Mouse (Mus musculus) testis, adult 2 months (tissue): ENCODE results near the gene Mafg.

ENCODE experiments used
- CTCF ChIP-seq: fragments of 200-500 bp; IDR thresholded peaks from 2 replicates; pipeline ENCODE4 v1.5.1; 2012; ENCODE audit warnings: low read depth, mild to moderate bottlenecking, inconsistent platforms, low read length, moderate library complexity; ENCODE audit not compliant: control insufficient read depth, insufficient read depth, insufficient replicate concordance
- POLR2A ChIP-seq: fragments of 200-500 bp; IDR thresholded peaks from 2 replicates; pipeline ENCODE4 v1.6.1; 2012; ENCODE audit warnings: low read depth, mild to moderate bottlenecking, inconsistent platforms, low read length, moderate library complexity; ENCODE audit not compliant: control insufficient read depth

DNA sequence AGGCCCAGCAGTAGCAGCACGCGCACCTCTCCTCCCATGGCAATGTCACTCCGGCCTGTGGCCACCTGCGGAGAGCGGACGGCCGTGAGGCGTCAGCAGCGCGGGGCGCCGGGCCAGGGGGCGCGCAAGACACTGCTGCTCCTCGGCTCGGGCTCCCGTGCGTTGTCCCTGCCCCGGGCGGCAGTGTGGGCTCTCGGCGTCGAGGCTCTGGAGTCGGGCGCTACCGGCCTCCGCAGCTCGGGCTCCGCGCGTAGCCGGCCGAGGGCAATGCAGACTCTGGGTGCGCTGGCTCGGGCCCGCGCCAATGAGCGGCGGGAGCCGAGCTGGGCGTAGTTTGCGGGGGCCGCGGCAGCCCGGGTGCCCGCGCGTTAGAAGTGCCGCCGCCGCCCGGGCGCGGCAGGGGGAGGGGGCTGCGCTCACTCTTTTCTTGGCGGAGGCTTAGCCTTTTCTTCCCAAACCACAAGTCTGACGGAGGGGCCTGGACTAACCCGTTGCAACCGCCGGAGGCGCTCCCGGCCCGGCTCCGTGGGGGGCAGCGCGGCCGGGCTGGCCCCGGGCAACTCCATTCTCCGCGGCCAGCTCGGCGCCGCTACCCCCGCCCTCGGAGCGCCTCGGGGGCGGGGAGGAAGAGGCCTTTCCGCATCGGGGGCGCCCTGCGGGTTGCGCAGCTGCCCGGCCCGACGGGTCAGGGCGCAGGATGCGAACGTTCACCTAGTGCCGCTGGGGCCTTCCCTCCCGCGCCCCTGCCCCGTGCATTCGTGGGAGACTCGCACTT lies 27.1 kb upstream of the Mafg start:
- TF ChIP-seq CTCF (no peak), POLR2A (no peak)
